Mouse (Mus musculus): ENCODE measurements around the gene Mknk1. TPM values are rescaled to one million over a fixed set of nuclear protein-coding genes. Genes with fewer than 3 reads are reported as not detected.

The Mknk1 gene
- total RNA-seq, 2 experiments from 2014 or later = 49.5 to 55.6 TPM

- no peak overlapping the region for H3K4me3 ChIP-seq
- TF ChIP-seq CTCF (conservative IDR thresholded peaks at IDR 0.05) = no peak
- DNase-seq (ENCODE audit: low spot score in 2 of 2) = no peak
- no peak overlapping the region for H3K27ac ChIP-seq
Observed at GRCm38 (mm10) chr4:115850631-115851030, 11.6 kb downstream of the Mknk1 start.

- TF ChIP-seq CTCF (conservative IDR thresholded peaks at IDR 0.05) = no peak
- no peak overlapping the region for H3K27ac ChIP-seq
- DNase-seq (ENCODE audit: low spot score in 2 of 2) = no peak
- H3K4me3 ChIP-seq = no peak overlapping the region
Observed at GRCm38 (mm10) chr4:115851569-115851968, 12.6 kb downstream of the Mknk1 start.

GRCm38 (mm10) chr4:115855100-115855499, 16.1 kb downstream of the Mknk1 start:
- DNase-seq (ENCODE audit: low spot score in 2 of 2) = no peak
- no peak for TF ChIP-seq CTCF (conservative IDR thresholded peaks at IDR 0.05)
- Histone ChIP-seq H3K27ac (no peak overlapping the region), H3K4me3 (no peak overlapping the region)

- TF ChIP-seq CTCF (conservative IDR thresholded peaks at IDR 0.05) = no peak
- H3K4me3 ChIP-seq = no peak overlapping the region
- no peak overlapping the region for H3K27ac ChIP-seq
- peak in 1 of 2 experiments; percentile 19 for DNase-seq (ENCODE audit: low spot score in 2 of 2)
Observed at GRCm38 (mm10) chr4:115855609-115856008, 16.6 kb downstream of the Mknk1 start.

- Histone ChIP-seq H3K4me3 (no peak overlapping the region), H3K27ac (no peak overlapping the region)
- no peak for TF ChIP-seq CTCF (conservative IDR thresholded peaks at IDR 0.05)
- no peak for DNase-seq (ENCODE audit: low spot score in 2 of 2)
Observed at GRCm38 (mm10) chr4:115856282-115856681, 17.3 kb downstream of the Mknk1 start.

- H3K27ac ChIP-seq = no peak overlapping the region
- no peak for TF ChIP-seq CTCF (conservative IDR thresholded peaks at IDR 0.05)
- H3K4me3 ChIP-seq = no peak overlapping the region
- no peak for DNase-seq (ENCODE audit: low spot score in 2 of 2)
Observed at GRCm38 (mm10) chr4:115857293-115857883, 18.4 kb downstream of the Mknk1 start.

GRCm38 (mm10) chr4:115863352-115863751, 24.4 kb downstream of the Mknk1 start:
- H3K4me3 ChIP-seq = no peak overlapping the region
- TF ChIP-seq CTCF (conservative IDR thresholded peaks at IDR 0.05) = no peak
- no peak for DNase-seq (ENCODE audit: low spot score in 2 of 2)
- H3K27ac ChIP-seq = no peak overlapping the region

- H3K27ac ChIP-seq = no peak overlapping the region
- TF ChIP-seq CTCF (conservative IDR thresholded peaks at IDR 0.05) = no peak
- DNase-seq (ENCODE audit: low spot score in 2 of 2) = no peak
- no peak overlapping the region for H3K4me3 ChIP-seq
Observed at GRCm38 (mm10) chr4:115863880-115864279, 24.9 kb downstream of the Mknk1 start.

- TF ChIP-seq CTCF (conservative IDR thresholded peaks at IDR 0.05) = no peak
- Histone ChIP-seq H3K27ac (no peak overlapping the region), H3K4me3 (no peak overlapping the region)
- DNase-seq (ENCODE audit: low spot score in 2 of 2) = no peak
Observed at GRCm38 (mm10) chr4:115869512-115870210, 30.7 kb downstream of the Mknk1 start.

- Histone ChIP-seq H3K27ac (no peak overlapping the region), H3K4me3 (no peak overlapping the region)
- no peak for DNase-seq (ENCODE audit: low spot score in 2 of 2)
- no peak for TF ChIP-seq CTCF (conservative IDR thresholded peaks at IDR 0.05)
Observed at GRCm38 (mm10) chr4:115873231-115873630, 34.2 kb downstream of the Mknk1 start.

- no peak for TF ChIP-seq CTCF (conservative IDR thresholded peaks at IDR 0.05)
- no peak for DNase-seq (ENCODE audit: low spot score in 2 of 2)
- no peak overlapping the region for H3K4me3 ChIP-seq
- H3K27ac ChIP-seq = no peak overlapping the region
Observed at GRCm38 (mm10) chr4:115878216-115878678, 39.2 kb downstream of the Mknk1 start.

- no peak for TF ChIP-seq CTCF (conservative IDR thresholded peaks at IDR 0.05)
- DNase-seq (ENCODE audit: low spot score in 2 of 2) = no peak
- Histone ChIP-seq H3K27ac (no peak overlapping the region), H3K4me3 (no peak overlapping the region)
Observed at GRCm38 (mm10) chr4:115878828-115879227, 39.8 kb downstream of the Mknk1 start.

GRCm38 (mm10) chr4:115881183-115881582, 42.2 kb downstream of the Mknk1 start:
- H3K4me3 ChIP-seq = no peak overlapping the region
- no peak overlapping the region for H3K27ac ChIP-seq
- TF ChIP-seq CTCF (conservative IDR thresholded peaks at IDR 0.05) = no peak
- DNase-seq (ENCODE audit: low spot score in 2 of 2) = peak; percentile 36 to 55

- no peak for TF ChIP-seq CTCF (conservative IDR thresholded peaks at IDR 0.05)
- Histone ChIP-seq H3K4me3 (no peak overlapping the region), H3K27ac (no peak overlapping the region)
- DNase-seq (ENCODE audit: low spot score in 2 of 2) = no peak
Observed at GRCm38 (mm10) chr4:115882195-115882594, 43.2 kb downstream of the Mknk1 start.
